Mouse (Mus musculus): Measurements from ENCODE around the gene Supt3.

Gene Supt3

GRCm38 (mm10) chr17:45128611-45129010, 351.7 kb downstream of the Supt3 start:
- no peak for DNase-seq (ENCODE audit: low spot score)

GRCm38 (mm10) chr17:45133501-45134400, 356.8 kb downstream of the Supt3 start:
- DNase-seq (ENCODE audit: low spot score) = peak; percentile 4

- DNase-seq (ENCODE audit: low spot score) = no peak
Observed at GRCm38 (mm10) chr17:45136491-45136890, 359.5 kb downstream of the Supt3 start.

GRCm38 (mm10) chr17:45143043-45143442, 366.1 kb downstream of the Supt3 start:
- DNase-seq (ENCODE audit: low spot score) = no peak

- DNase-seq (ENCODE audit: low spot score) = no peak
Observed at GRCm38 (mm10) chr17:45144656-45145055, 367.7 kb downstream of the Supt3 start.

- DNase-seq (ENCODE audit: low spot score) = no peak
Observed at GRCm38 (mm10) chr17:45151312-45151929, 374.5 kb downstream of the Supt3 start.

- no peak for DNase-seq (ENCODE audit: low spot score)
Observed at GRCm38 (mm10) chr17:45153721-45154120, 376.8 kb downstream of the Supt3 start.

GRCm38 (mm10) chr17:45158171-45158691, 381.3 kb downstream of the Supt3 start:
- DNase-seq (ENCODE audit: low spot score) = no peak

GRCm38 (mm10) chr17:45160651-45161050, 383.7 kb downstream of the Supt3 start:
- DNase-seq (ENCODE audit: low spot score) = no peak

- no peak for DNase-seq (ENCODE audit: low spot score)
Observed at GRCm38 (mm10) chr17:45165741-45166140, 388.8 kb downstream of the Supt3 start.
